Mouse (Mus musculus) heart, embryonic 10.5 days (tissue): ENCODE results near the gene Exoc3l4. TPM values are rescaled to one million over a fixed set of nuclear protein-coding genes. Genes with fewer than 3 reads are reported as not detected.

Source experiments
- DNase-seq: peaks from one replicate; pipeline ENCODE4 v3.0.0-alpha.2; 2017; ENCODE audit warnings: low spot score
- H3K27ac ChIP-seq: fragments of 300-500 bp; sonication (generic); 2 replicates; pipeline ENCODE4 v1.5.1; 2016; ENCODE audit warnings: mild to moderate bottlenecking
- H3K27me3 ChIP-seq: fragments of 300-500 bp; sonication (generic); 2 replicates; pipeline ENCODE4 v1.6.1; 2016; ENCODE audit warnings: mild to moderate bottlenecking; ENCODE audit not compliant: poor library complexity, insufficient read depth, severe bottlenecking
- H3K36me3 ChIP-seq: fragments of 300-500 bp; sonication (generic); 2 replicates; pipeline ENCODE4 v1.6.1; 2016; ENCODE audit warnings: mild to moderate bottlenecking, moderate library complexity
- H3K4me1 ChIP-seq: fragments of 300-500 bp; sonication (generic); 2 replicates; pipeline ENCODE4 v1.6.1; 2016; ENCODE audit warnings: mild to moderate bottlenecking
- H3K4me3 ChIP-seq: fragments of 300-500 bp; sonication (generic); 2 replicates; pipeline ENCODE4 v1.5.1; 2016; ENCODE audit warnings: mild to moderate bottlenecking, moderate library complexity
- H3K9me3 ChIP-seq: fragments of 300-500 bp; sonication (generic); 2 replicates; pipeline ENCODE4 v1.6.1; 2016; ENCODE audit warnings: mild to moderate bottlenecking, moderate library complexity
- WGBS: fragments of 180-500 bp; shearing (Covaris S2); methylation state at CpG from one replicate; pipeline ENCODE4 v1.1.7; 2016; 5-methylcytosine and 5-hydroxymethylcytosine counted together
- polyA plus RNA-seq: library from polyadenylated mRNA; unstranded; fragments of >200 nt; fragmentation: Nextera tagmentation; extraction: Ambion mirVana; gene quantifications from 2 replicates; pipeline ENCODE4 v1.2.1, GENCODE M21; 2016

The Exoc3l4 gene
- polyA plus RNA-seq, 1 experiment from 2014 or later = 14.5 TPM

DNA sequence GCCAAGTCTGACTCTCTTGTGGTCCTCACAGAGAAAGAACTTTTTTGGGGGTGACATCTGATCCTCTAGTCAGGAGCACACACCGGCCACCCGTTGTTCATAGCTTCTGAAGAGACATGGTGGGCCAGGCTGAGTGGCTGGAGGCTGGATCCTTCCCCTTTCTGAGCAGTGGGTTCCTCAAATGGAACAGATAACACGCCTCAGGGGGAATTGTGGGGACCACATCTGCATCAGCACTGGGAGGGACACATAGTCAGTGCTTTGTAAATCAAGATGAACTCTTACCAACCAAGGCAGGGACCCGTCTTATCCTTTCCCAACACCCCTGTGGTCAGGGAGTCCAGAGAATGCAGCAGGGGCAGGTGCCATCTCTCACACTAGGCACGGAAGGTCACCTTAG lies 3.1 kb downstream of the Exoc3l4 start:
- no peak overlapping the region for H3K27ac ChIP-seq
- H3K27me3 ChIP-seq = peaks cover 78% of the 10 kb centered on the region
- no peaks in the 10 kb centered on the region for H3K9me3 ChIP-seq
- H3K4me1 ChIP-seq = peaks cover 51% of the 10 kb centered on the region
- no peaks in the 10 kb centered on the region for H3K36me3 ChIP-seq
- no peak for DNase-seq
- WGBS = 75% methylated on average over 5 of the region's 5 CpGs
- H3K4me3 ChIP-seq = no peak overlapping the region

- WGBS = 26% methylated on average over 7 of the region's 7 CpGs
- peak overlapping the region; percentile 59 for H3K27ac ChIP-seq
- peak overlapping the region; percentile 23; the same call in 1 of the 2 replicates for H3K4me3 ChIP-seq
Measured at GRCm38 (mm10) chr12:111420946-111421709, 4.3 kb downstream of the Exoc3l4 start.

DNA sequence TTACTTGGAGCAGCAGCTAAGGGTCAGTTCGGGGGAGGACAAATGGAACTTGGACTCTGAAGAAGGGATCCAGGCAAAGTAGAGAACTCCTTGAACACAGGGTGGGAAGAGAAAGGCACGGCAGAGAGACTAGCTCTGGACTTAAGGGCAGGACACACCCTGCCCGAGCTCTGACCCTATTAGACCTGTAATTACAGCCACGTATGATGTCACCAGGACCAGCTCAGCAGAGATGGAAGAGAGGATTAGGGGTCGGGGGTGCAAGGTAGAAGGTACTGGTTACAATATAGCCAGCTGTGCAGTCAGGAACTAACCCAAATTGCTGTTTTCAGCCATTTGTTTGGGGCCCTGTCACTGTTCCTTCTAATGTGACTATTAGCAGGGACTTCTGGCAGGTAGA lies 6.0 kb downstream of the Exoc3l4 start:
- DNase-seq = no peak
- H3K4me3 ChIP-seq = no peak overlapping the region
- H3K36me3 ChIP-seq = no peaks in the 10 kb centered on the region
- 61% methylated on average over 5 of the region's 5 CpGs for WGBS
- no peaks in the 10 kb centered on the region for H3K9me3 ChIP-seq
- H3K4me1 ChIP-seq = peaks cover 53% of the 10 kb centered on the region
- H3K27ac ChIP-seq = no peak overlapping the region
- H3K27me3 ChIP-seq = peaks cover 95% of the 10 kb centered on the region

More at GRCm38 (mm10) chr12:111420946-111421709, 4.3 kb downstream of the Exoc3l4 start:
- Histone ChIP-seq H3K27me3 (peaks cover 84% of the 10 kb centered on the region), H3K9me3 (no peaks in the 10 kb centered on the region), H3K36me3 (no peaks in the 10 kb centered on the region), H3K4me1 (peaks cover 63% of the 10 kb centered on the region)
- no peak for DNase-seq

DNA sequence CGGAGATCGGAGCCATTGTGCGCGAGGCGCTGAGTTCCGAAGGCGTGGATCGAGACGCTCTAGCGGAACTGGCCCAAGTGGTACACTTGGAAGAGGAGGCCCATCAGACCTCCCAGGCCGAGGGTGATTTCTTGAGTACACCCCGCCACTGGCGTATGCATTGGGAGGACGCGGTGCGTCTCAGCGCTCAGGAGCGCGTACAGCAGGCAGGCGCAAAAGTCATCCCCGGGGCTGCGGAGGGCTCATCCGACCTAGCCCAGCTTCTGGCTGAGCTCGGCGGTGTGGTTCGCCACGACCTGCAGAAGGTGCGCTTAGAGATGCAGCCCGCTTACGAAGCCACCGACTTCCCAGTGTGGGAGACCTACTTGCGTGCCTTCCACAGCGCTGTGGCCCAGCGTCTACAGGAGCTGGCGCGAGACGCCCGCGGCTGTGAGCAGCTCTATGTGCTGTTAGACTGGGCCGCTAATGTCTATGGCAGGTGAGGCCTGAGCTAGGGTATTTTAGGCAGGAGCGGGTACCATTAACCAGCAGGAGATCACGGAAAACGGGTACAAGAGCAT lies 6.8 kb downstream of the Exoc3l4 start:
- Histone ChIP-seq H3K36me3 (no peaks in the 10 kb centered on the region), H3K27ac (no peak overlapping the region), H3K27me3 (peaks cover 95% of the 10 kb centered on the region), H3K4me3 (peak overlapping the region; percentile 49), H3K9me3 (no peaks in the 10 kb centered on the region), H3K4me1 (peaks cover 60% of the 10 kb centered on the region)
- WGBS = 8% methylated on average over 43 of the region's 43 CpGs
- no peak for DNase-seq

DNA sequence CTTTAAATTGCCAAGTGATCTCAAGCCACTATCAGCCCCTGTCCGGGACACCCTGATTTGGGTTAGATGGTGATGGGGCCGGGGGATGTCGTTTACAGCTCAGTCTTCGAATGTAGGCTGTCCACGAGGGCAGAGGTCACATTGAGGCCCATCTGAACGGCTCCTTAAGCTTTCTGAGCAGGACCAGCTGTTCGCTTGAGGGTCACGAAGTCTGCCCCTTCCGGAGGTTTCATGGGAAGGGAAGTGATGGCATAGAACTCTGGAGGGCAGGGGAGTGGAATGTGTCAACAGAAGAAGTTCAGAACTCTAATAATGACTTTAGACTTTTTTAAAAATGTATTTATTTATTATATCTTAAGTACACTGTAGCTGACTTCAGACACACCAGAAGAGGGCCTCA lies 7.7 kb downstream of the Exoc3l4 start:
- H3K9me3 ChIP-seq = no peaks in the 10 kb centered on the region
- no peak for DNase-seq
- H3K36me3 ChIP-seq = no peaks in the 10 kb centered on the region
- H3K4me3 ChIP-seq = no peak overlapping the region
- peaks cover 68% of the 10 kb centered on the region for H3K4me1 ChIP-seq
- H3K27ac ChIP-seq = no peak overlapping the region
- 35% methylated on average over 9 of the region's 9 CpGs for WGBS
- H3K27me3 ChIP-seq = peaks cover 95% of the 10 kb centered on the region

DNA sequence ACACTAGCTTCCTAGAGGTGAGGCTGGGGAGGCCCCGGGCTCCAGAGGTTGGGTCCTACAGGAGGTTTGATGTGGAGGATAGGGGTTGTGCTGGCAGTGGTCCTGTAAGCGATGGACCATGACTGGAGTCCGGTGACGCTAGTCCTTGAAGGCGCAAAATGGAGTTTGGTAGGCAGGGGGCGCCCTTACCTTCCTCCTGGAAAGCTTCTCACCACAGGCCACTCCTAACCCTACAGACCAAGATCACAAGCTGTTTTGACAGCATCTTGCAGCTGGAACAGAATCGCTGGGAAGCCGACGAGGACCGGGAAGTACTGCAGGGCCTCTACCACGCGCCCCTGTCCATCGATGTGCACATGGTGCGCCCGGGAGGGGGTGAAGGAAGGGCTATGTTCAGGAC lies 8.4 kb downstream of the Exoc3l4 start:
- 0 out of 2 replicates have a peak overlapping the region, but pooled peaks have one; percentile 30 for H3K27ac ChIP-seq
- H3K4me1 ChIP-seq = peaks cover 71% of the 10 kb centered on the region
- 8% methylated on average over 15 of the region's 15 CpGs for WGBS

GRCm38 (mm10) chr12:111425789-111426460 lies 9.1 kb downstream of the Exoc3l4 start:
- Histone ChIP-seq H3K4me1 (peaks cover 71% of the 10 kb centered on the region), H3K27ac (no peak overlapping the region), H3K27me3 (peaks cover 97% of the 10 kb centered on the region), H3K9me3 (no peaks in the 10 kb centered on the region), H3K36me3 (no peaks in the 10 kb centered on the region), H3K4me3 (peak overlapping the region; percentile 24; the same call in 1 of the 2 replicates)
- peak; percentile 93 for DNase-seq
- 18% methylated on average over 29 of the region's 29 CpGs for WGBS

More for the DNA sequence above, 8.4 kb downstream of the Exoc3l4 start:
- Histone ChIP-seq H3K4me3 (peak overlapping the region; percentile 24; the same call in 1 of the 2 replicates), H3K27me3 (peaks cover 95% of the 10 kb centered on the region), H3K9me3 (no peaks in the 10 kb centered on the region), H3K36me3 (no peaks in the 10 kb centered on the region)
- DNase-seq = no peak

- peaks cover 76% of the 10 kb centered on the region for H3K4me1 ChIP-seq
- WGBS = 52% methylated on average over 12 of the region's 12 CpGs
- no peaks in the 10 kb centered on the region for H3K36me3 ChIP-seq
- H3K27ac ChIP-seq = no peak overlapping the region
- peaks cover 97% of the 10 kb centered on the region for H3K27me3 ChIP-seq
- H3K9me3 ChIP-seq = no peaks in the 10 kb centered on the region
- no peak overlapping the region for H3K4me3 ChIP-seq
- no peak for DNase-seq
Measured at GRCm38 (mm10) chr12:111427438-111428113, 10.8 kb downstream of the Exoc3l4 start.

GRCm38 (mm10) chr12:111428364-111428763 lies 11.5 kb downstream of the Exoc3l4 start:
- Histone ChIP-seq H3K27ac (peak overlapping the region; percentile 84), H3K27me3 (peaks cover 97% of the 10 kb centered on the region), H3K36me3 (no peaks in the 10 kb centered on the region), H3K4me3 (peak overlapping the region; percentile 63; the same call in 1 of the 2 replicates), H3K4me1 (peaks cover 79% of the 10 kb centered on the region), H3K9me3 (no peaks in the 10 kb centered on the region)
- WGBS = 21% methylated on average over 8 of the region's 8 CpGs
- no peak for DNase-seq

GRCm38 (mm10) chr12:111428961-111429911 lies 12.4 kb downstream of the Exoc3l4 start:
- H3K4me1 ChIP-seq = peaks cover 79% of the 10 kb centered on the region

GRCm38 (mm10) chr12:111430049-111430867 lies 13.4 kb downstream of the Exoc3l4 start:
- Histone ChIP-seq H3K27ac (peak overlapping the region; percentile 84), H3K4me3 (peak overlapping the region; percentile 63), H3K36me3 (no peaks in the 10 kb centered on the region), H3K27me3 (peaks cover 91% of the 10 kb centered on the region), H3K9me3 (no peaks in the 10 kb centered on the region), H3K4me1 (peaks cover 86% of the 10 kb centered on the region)
- no peak for DNase-seq
- 8% methylated on average over 27 of the region's 27 CpGs for WGBS

More at GRCm38 (mm10) chr12:111428961-111429911, 12.4 kb downstream of the Exoc3l4 start:
- DNase-seq = no peak
- under 1% methylated on average over 40 of the region's 40 CpGs for WGBS
- H3K36me3 ChIP-seq = no peaks in the 10 kb centered on the region
- peak overlapping the region; percentile 63 for H3K4me3 ChIP-seq
- peaks cover 93% of the 10 kb centered on the region for H3K27me3 ChIP-seq
- H3K9me3 ChIP-seq = no peaks in the 10 kb centered on the region
- peak overlapping the region; percentile 84 for H3K27ac ChIP-seq
